Mouse (Mus musculus) ES-E14 (cell line): ENCODE results near the gene Gm13420.

Experiments
- MAFK ChIP-seq: IDR thresholded peaks from 2 replicates; pipeline ENCODE4 v1.6.1; 2014; ENCODE audit warnings: mild to moderate bottlenecking, low read depth, low read length, inconsistent platforms; ENCODE audit not compliant: insufficient read depth
- ZC3H11A ChIP-seq: IDR thresholded peaks from 2 replicates; pipeline ENCODE4 v1.6.1; 2012; ENCODE audit warnings: low read depth, mild to moderate bottlenecking, inconsistent platforms, low read length, borderline replicate concordance
- ZNF384 ChIP-seq: IDR thresholded peaks from 2 replicates; pipeline ENCODE4 v1.6.1; 2012; ENCODE audit warnings: low read depth, low read length, inconsistent platforms

- TF ChIP-seq ZC3H11A: no peak
- TF ChIP-seq MAFK: no peak
- TF ChIP-seq ZNF384: no peak
Observed at GRCm38 (mm10) chr2:29787937-29788681, 36.6 kb upstream of the Gm13420 start, which contains the start of gene Trub2.
